Mouse (Mus musculus): ENCODE data around the gene Prpf8. TPM values are rescaled to one million over a fixed set of nuclear protein-coding genes. Genes with fewer than 3 reads are reported as not detected.

Gene Prpf8
- polyA plus RNA-seq, 1 experiment from 2014 or later = 25.8 TPM

DNA sequence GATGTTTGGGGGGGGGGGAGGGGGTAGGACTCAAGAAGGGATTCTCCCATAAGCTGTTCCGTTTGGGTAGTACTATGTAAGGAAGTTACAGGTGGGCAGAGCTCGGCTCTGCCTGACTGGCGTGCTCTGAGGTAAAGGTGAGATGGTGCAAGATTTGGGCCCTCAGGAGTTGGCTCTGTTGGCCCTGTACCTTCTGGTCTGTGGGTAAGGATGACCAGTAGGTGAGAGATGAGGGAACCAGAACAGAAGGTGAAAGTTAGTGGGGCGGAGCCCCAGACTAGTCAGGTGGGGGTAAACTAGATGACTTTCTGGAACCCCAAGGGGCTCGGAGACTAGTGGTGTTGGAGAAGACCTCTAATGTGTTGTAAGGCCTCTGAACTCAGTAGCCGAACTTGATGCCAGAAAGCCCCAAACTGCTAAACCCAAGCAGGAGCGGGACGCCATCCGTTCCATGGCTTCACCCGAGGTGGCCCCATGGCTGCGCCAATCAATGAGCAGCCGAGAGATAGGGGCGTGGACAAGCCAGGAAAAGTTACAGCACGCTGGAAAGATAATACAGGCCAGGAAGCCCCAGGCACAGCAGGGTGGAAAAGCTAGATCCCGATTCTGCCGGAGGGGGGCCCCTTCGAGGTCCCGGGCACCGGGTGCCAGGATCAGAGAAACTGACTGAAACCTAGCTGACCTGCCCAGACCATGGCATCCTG, 19.0 kb upstream of the Prpf8 start:
- whole genome bisulfite sequencing (ENCODE audit: insufficient replicate concordance) = 18% methylated on average over 19 of the region's 19 CpGs
- Histone ChIP-seq H3K27ac (replicated peaks) (peak overlapping the region; percentile 59), H3K4me2 (peak overlapping the region; percentile 92), H3K9ac (peak overlapping the region; percentile 64), H3K27me3 (no peaks in the 10 kb centered on the region), H3K36me3 (replicated peaks) (peaks cover 41% of the 10 kb centered on the region), H3K9me3 (replicated peaks) (no peaks in the 10 kb centered on the region), H3K4me3 (replicated peaks) (peak overlapping the region; percentile 60), H3K4me1 (replicated peaks) (peaks cover 62% of the 10 kb centered on the region)
- peak; percentile 71 for ATAC-seq (ENCODE audit: insufficient read depth)

- Histone ChIP-seq H3K9ac (peak overlapping the region; percentile 64), H3K27me3 (no peaks in the 10 kb centered on the region), H3K9me3 (replicated peaks) (no peaks in the 10 kb centered on the region), H3K4me3 (replicated peaks) (peak overlapping the region; percentile 60), H3K27ac (replicated peaks) (peak overlapping the region; percentile 59; the same call in 1 of the 2 replicates), H3K36me3 (replicated peaks) (peaks cover 38% of the 10 kb centered on the region), H3K4me2 (peak overlapping the region; percentile 92), H3K4me1 (replicated peaks) (peaks cover 62% of the 10 kb centered on the region)
- 44% methylated on average over 7 of the region's 7 CpGs for WGBS (ENCODE audit: insufficient replicate concordance)
- ATAC-seq (ENCODE audit: insufficient read depth) = no peak
These were observed 18.2 kb upstream of the Prpf8 start for GRCm38 (mm10) chr11:75468410-75468809.

DNA sequence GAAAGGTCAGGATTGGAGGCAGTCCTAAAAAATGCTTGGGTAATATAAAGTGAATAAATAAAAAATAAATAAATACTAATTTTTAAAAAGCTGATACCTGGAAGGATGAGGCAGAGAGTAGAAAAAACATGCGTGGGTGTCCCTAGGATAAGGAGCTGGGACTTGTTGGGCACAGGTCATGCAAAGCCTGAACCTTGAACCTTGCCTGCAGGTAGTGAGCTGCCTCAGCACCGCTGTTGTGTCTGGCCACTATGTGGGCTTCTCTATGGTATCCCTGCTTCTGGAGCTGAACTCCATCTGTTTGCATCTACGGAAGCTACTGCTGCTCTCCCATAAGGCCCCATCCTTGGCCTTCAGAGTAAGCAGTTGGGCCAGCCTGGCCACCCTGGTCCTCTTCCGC, 17.4 kb upstream of the Prpf8 start:
- Histone ChIP-seq H3K9ac (no peak overlapping the region), H3K36me3 (replicated peaks) (peaks cover 29% of the 10 kb centered on the region), H3K4me3 (replicated peaks) (no peak overlapping the region), H3K4me1 (replicated peaks) (peaks cover 56% of the 10 kb centered on the region), H3K9me3 (replicated peaks) (no peaks in the 10 kb centered on the region), H3K27ac (replicated peaks) (no peak overlapping the region), H3K4me2 (peak overlapping the region; percentile 92), H3K27me3 (no peaks in the 10 kb centered on the region)
- no peak for ATAC-seq (ENCODE audit: insufficient read depth)
- 69% methylated on average over 4 of the region's 4 CpGs for WGBS (ENCODE audit: insufficient replicate concordance)

DNA sequence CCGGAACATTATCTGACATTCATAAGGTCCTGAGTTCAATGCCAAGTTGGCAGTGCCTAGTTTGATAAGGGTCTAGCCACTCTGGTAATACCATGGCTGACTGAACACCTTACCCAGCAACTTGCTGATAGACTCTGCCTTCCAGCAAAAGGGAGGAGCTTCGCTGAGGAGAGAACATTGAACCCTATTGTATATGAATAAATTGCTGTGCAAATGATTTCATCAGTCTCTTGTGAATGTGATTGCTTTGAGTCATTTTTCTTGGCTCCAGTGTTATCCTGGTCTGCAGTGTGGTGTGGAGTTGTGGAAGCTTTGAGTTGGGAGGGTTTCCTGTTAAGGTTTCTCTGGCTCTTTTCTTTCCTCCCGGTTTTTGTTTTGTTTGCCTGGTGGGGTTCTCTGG, 15.9 kb upstream of the Prpf8 start:
- H3K9me3 ChIP-seq (replicated peaks) = no peaks in the 10 kb centered on the region
- H3K36me3 ChIP-seq (replicated peaks) = peaks cover 15% of the 10 kb centered on the region
- H3K4me2 ChIP-seq = no peak overlapping the region
- no peak for ATAC-seq (ENCODE audit: insufficient read depth)
- H3K9ac ChIP-seq = no peak overlapping the region
- no peak overlapping the region for H3K4me3 ChIP-seq (replicated peaks)
- no peaks in the 10 kb centered on the region for H3K27me3 ChIP-seq
- WGBS (ENCODE audit: insufficient replicate concordance) = 62% methylated on average over 3 of the region's 3 CpGs
- H3K4me1 ChIP-seq (replicated peaks) = peaks cover 46% of the 10 kb centered on the region
- H3K27ac ChIP-seq (replicated peaks) = no peak overlapping the region

- Histone ChIP-seq H3K9me3 (replicated peaks) (no peaks in the 10 kb centered on the region), H3K4me1 (replicated peaks) (peaks cover 38% of the 10 kb centered on the region), H3K4me3 (replicated peaks) (no peak overlapping the region), H3K36me3 (replicated peaks) (0 out of 2 replicates have a peak, but pooled peaks cover 3% of the 10 kb centered on the region), H3K9ac (no peak overlapping the region), H3K27ac (replicated peaks) (0 out of 2 replicates have a peak overlapping the region, but pooled peaks have one; percentile 12), H3K4me2 (peak overlapping the region; percentile 31), H3K27me3 (peaks cover 7% of the 10 kb centered on the region)
- ATAC-seq (ENCODE audit: insufficient read depth) = 0 out of 2 replicates have a peak, but pooled peaks have one; percentile 28
- WGBS (ENCODE audit: insufficient replicate concordance) = 35% methylated on average over 11 of the region's 11 CpGs
These were observed 14.0 kb upstream of the Prpf8 start for GRCm38 (mm10) chr11:75472469-75473081.

GRCm38 (mm10) chr11:75473376-75473775, 13.2 kb upstream of the Prpf8 start:
- Histone ChIP-seq H3K9me3 (replicated peaks) (no peaks in the 10 kb centered on the region), H3K9ac (no peak overlapping the region)

DNA sequence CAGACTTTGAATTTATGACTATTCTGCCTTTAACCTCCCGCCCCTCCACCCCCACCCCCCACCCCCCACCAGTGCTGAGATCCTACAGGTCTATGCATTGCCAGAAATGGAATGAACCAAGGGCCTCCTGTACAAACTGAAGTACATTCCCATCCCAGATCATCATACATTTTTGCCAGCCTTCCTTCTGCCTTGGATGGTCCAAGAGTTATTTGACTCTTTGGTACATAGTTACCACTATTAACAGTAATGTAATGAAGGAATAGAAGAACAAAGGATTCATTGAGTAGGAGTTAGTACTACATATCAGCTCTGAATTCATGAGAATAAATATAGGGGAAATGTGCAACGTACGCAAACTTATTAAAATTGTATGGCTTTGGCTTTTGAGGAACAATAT, 424 bp upstream of the Prpf8 start:
- H3K27me3 ChIP-seq = peaks cover 15% of the 10 kb centered on the region
- peaks cover 31% of the 10 kb centered on the region for H3K36me3 ChIP-seq (replicated peaks)
- no peak for ATAC-seq (ENCODE audit: insufficient read depth)
- H3K4me2 ChIP-seq = peak overlapping the region; percentile 40
- no peak overlapping the region for H3K9ac ChIP-seq
- no peak overlapping the region for H3K27ac ChIP-seq (replicated peaks)
- peaks cover 22% of the 10 kb centered on the region for H3K4me1 ChIP-seq (replicated peaks)
- H3K4me3 ChIP-seq (replicated peaks) = peak overlapping the region; percentile 93
- WGBS (ENCODE audit: insufficient replicate concordance) = 18% methylated on average over 3 of the region's 3 CpGs
- H3K9me3 ChIP-seq (replicated peaks) = no peaks in the 10 kb centered on the region

More at GRCm38 (mm10) chr11:75473376-75473775, 13.2 kb upstream of the Prpf8 start:
- H3K4me1 ChIP-seq (replicated peaks) = peaks cover 30% of the 10 kb centered on the region
- 0 out of 2 replicates have a peak, but pooled peaks cover 3% of the 10 kb centered on the region for H3K36me3 ChIP-seq (replicated peaks)
- peaks cover 11% of the 10 kb centered on the region for H3K27me3 ChIP-seq
- H3K27ac ChIP-seq (replicated peaks) = no peak overlapping the region
- H3K4me3 ChIP-seq (replicated peaks) = no peak overlapping the region
- WGBS (ENCODE audit: insufficient replicate concordance) = 67% methylated on average over 7 of the region's 7 CpGs
- no peak overlapping the region for H3K4me2 ChIP-seq
- ATAC-seq (ENCODE audit: insufficient read depth) = no peak

- H3K9me3 ChIP-seq (replicated peaks) = no peaks in the 10 kb centered on the region
- ATAC-seq (ENCODE audit: insufficient read depth) = no peak
- WGBS (ENCODE audit: insufficient replicate concordance) = 21% methylated on average over 6 of the region's 6 CpGs
- H3K4me2 ChIP-seq = peak overlapping the region; percentile 87
- peak overlapping the region; percentile 81; the same call in 1 of the 2 replicates for H3K27ac ChIP-seq (replicated peaks)
- H3K4me3 ChIP-seq (replicated peaks) = peak overlapping the region; percentile 93
- peaks cover 15% of the 10 kb centered on the region for H3K27me3 ChIP-seq
- peaks cover 44% of the 10 kb centered on the region for H3K36me3 ChIP-seq (replicated peaks)
- peaks cover 22% of the 10 kb centered on the region for H3K4me1 ChIP-seq (replicated peaks)
- H3K9ac ChIP-seq = peak overlapping the region; percentile 92
These were observed 880 bp downstream of the Prpf8 start for GRCm38 (mm10) chr11:75487496-75487895.

- WGBS (ENCODE audit: insufficient replicate concordance) = 78% methylated on average over 10 of the region's 10 CpGs
- Histone ChIP-seq H3K4me2 (no peak overlapping the region), H3K4me3 (replicated peaks) (no peak overlapping the region), H3K9ac (no peak overlapping the region), H3K9me3 (replicated peaks) (no peaks in the 10 kb centered on the region), H3K36me3 (replicated peaks) (peaks cover 98% of the 10 kb centered on the region), H3K27ac (replicated peaks) (peak overlapping the region; percentile 29; the same call in 1 of the 2 replicates), H3K27me3 (no peaks in the 10 kb centered on the region), H3K4me1 (replicated peaks) (peaks cover 4% of the 10 kb centered on the region)
- peak; percentile 38; the same call in 1 of the 2 replicates for ATAC-seq (ENCODE audit: insufficient read depth)
These were observed 7.9 kb downstream of the Prpf8 start for GRCm38 (mm10) chr11:75494296-75495049.

DNA sequence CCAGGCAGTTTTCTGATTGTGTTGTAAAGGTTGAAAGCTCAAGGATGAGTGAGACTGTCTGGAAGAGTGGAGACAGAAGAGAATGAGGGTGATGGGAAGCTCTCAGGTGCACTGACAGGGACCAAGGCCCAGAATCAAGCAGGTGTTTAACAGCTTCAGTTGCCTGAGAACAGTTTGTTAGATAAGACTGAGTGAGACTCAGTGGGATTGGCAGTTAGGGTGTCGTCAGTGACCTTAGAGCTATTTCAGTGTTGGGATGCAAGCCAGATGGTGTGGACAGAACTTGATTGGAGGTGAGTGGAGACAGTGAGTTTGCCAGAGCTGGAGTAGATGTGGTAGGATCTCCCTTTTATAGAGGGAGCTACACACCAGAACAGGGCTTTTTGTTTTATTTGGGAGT, 11.5 kb downstream of the Prpf8 start:
- WGBS (ENCODE audit: insufficient replicate concordance) = 49% methylated on average over 1 of the region's 1 CpGs
- ATAC-seq (ENCODE audit: insufficient read depth) = no peak
- no peak overlapping the region for H3K27ac ChIP-seq (replicated peaks)
- no peak overlapping the region for H3K9ac ChIP-seq
- no peak overlapping the region for H3K4me2 ChIP-seq
- H3K4me1 ChIP-seq (replicated peaks) = peaks cover 4% of the 10 kb centered on the region
- H3K4me3 ChIP-seq (replicated peaks) = no peak overlapping the region
- no peaks in the 10 kb centered on the region for H3K27me3 ChIP-seq
- peaks cover 98% of the 10 kb centered on the region for H3K36me3 ChIP-seq (replicated peaks)
- no peaks in the 10 kb centered on the region for H3K9me3 ChIP-seq (replicated peaks)

DNA sequence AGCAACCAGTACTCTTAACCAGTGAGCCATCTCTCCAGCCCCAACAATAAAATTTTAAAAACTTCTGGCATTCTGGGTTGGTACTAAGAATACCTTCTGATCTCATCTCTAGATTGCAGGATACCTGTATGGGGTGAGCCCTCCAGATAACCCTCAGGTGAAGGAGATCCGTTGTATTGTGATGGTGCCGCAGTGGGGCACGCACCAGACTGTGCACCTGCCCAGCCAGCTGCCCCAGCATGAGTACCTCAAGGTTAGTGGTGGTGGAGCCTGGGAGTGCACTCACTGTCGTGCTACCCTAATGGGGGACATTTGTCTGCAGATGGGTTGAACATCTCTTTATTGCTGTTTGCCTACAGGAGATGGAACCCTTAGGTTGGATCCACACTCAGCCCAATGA, 21.5 kb downstream of the Prpf8 start:
- 89% methylated on average over 4 of the region's 4 CpGs for WGBS (ENCODE audit: insufficient replicate concordance)
- Histone ChIP-seq H3K4me1 (replicated peaks) (peaks cover 27% of the 10 kb centered on the region), H3K27ac (replicated peaks) (no peak overlapping the region), H3K4me3 (replicated peaks) (no peak overlapping the region), H3K9ac (no peak overlapping the region), H3K4me2 (no peak overlapping the region), H3K27me3 (no peaks in the 10 kb centered on the region), H3K36me3 (replicated peaks) (peaks cover 68% of the 10 kb centered on the region), H3K9me3 (replicated peaks) (no peaks in the 10 kb centered on the region)
- no peak for ATAC-seq (ENCODE audit: insufficient read depth)
